Mouse (Mus musculus) lung, adult 10 weeks (tissue): ENCODE data around the gene Camsap1. TPM values are rescaled to one million over a fixed set of nuclear protein-coding genes. Genes with fewer than 3 reads are reported as not detected.

ENCODE experiments used
- polyA plus RNA-seq: library from polyadenylated mRNA; stranded (reverse); fragments of 350-450 nt; fragmentation: Illumina TruSeq; extraction: RNeasy Lipid Tissue Mini Kit (QIAGEN cat#74804); gene quantifications from one replicate; pipeline ENCODE4 v1.2.3, GENCODE M21; 2014; ENCODE audit warnings: low read depth, low replicate concordance; ENCODE audit not compliant: insufficient read depth

Gene Camsap1
- 3.3 TPM for polyA plus RNA-seq

GRCm38 (mm10) chr2:25983159-25983907, at the start of gene Camsap1:
Camsap1 (minus strand) TSS chr2:25983282.

DNA sequence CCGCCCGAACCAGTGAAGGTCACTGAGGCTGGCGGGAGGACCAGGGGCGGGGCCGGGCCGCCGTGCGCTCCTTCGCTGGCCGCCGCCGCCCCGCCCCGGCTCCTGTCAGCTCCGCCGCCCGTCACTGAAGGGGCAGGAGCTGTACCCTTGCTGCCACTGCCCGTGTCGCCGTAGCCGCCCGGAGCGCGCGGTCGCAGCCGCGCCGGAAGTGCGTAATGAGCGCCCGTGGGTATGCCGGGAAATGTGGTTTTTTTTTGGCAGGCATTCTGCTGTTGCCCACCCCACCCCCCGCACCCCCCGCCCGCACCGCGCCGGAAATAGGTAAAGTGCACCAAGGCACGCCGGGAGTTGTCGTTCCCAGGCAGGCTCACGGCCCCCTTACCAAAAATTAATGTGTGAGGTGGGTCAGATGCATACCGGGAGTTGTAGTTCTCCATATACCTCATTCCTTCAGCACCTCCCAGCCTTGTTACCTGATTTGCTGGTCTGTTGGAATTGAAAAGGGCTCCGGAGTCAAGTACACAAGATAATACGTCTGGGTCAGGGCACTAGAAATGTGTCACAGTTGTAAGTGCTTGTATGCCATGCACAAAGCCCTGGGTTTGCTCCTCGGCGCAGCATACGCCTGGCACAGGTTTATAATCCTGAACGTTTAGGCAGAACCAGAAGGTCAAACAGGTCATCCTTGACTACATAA, 38.6 kb upstream of the Camsap1 start, which contains the start of gene Ubac1:
TSS of gene Ubac1 (minus strand) at position 187 of the 697 bp plus-strand sequence.

Other genes with a start within 250 kb of the Camsap1 start
- not detected for gene Obp2b, start 246.3 kb downstream of the Camsap1 start, polyA plus RNA-seq
- gene Lcn3, start 217.7 kb downstream of the Camsap1 start, polyA plus RNA-seq, result not detected
- not detected for gene Lcn11, start 206.3 kb downstream of the Camsap1 start, polyA plus RNA-seq
- gene Gm13539, start 201.0 kb downstream of the Camsap1 start, polyA plus RNA-seq, result not detected
- gene Glt6d1, start 167.4 kb downstream of the Camsap1 start, polyA plus RNA-seq, result not detected
- gene Lcn9, start 160.1 kb downstream of the Camsap1 start, polyA plus RNA-seq, result not detected
- not detected for gene Sohlh1, start 136.0 kb downstream of the Camsap1 start, polyA plus RNA-seq
- gene Kcnt1, start 119.5 kb downstream of the Camsap1 start, polyA plus RNA-seq, result not detected
- 28.3 TPM for gene Ubac1, start 38.5 kb upstream of the Camsap1 start, polyA plus RNA-seq
- gene Nacc2, start 139.9 kb upstream of the Camsap1 start, polyA plus RNA-seq, result 4.7 TPM
- not detected for gene Lhx3, start 225.0 kb upstream of the Camsap1 start, polyA plus RNA-seq